Mouse (Mus musculus) Patski (cell line): Measurements from ENCODE around the gene Fgf7. TPM values are rescaled to one million over a fixed set of nuclear protein-coding genes. Genes with fewer than 3 reads are reported as not detected.

ENCODE experiments used
- ATAC-seq: fragments of 100-300 bp; one replicate; pipeline ENCODE4 v1.8.0; 2021
- CTCF ChIA-PET: fragments of 350-600 bp; sonication (Branson Sonifier 250); formaldehyde crosslinking; loops from one replicate; lab custom pipeline; 2022; ENCODE audit warnings: inconsistent platforms; lab: Charles Lee
- POLR2A ChIA-PET: fragments of 350-600 bp; sonication (Branson Sonifier 250); formaldehyde crosslinking; loops from one replicate; lab custom pipeline; 2022; ENCODE audit warnings: antibody characterized with exemption, inconsistent platforms; lab: Charles Lee
- DNase-seq: peaks from one replicate; pipeline ENCODE4 v3.0.0-alpha.2; 2011; ENCODE audit warnings: low read depth, low spot score
- H3K27me3 ChIP-seq: fragments of 371-371 bp; one replicate; pipeline ENCODE4 v1.5.1; 2021
- CTCF ChIP-seq: fragments of 100-300 bp; IDR thresholded peaks from one replicate; pipeline ENCODE4 v1.5.1; 2021
- in situ Hi-C: fragments of 300-500 bp; cut with MboI; formaldehyde crosslinking; loops from 3 replicates; pipeline ENCODE4 v1.11.1; 2018; ENCODE audit warnings: low pct_unique_long_range_greater_than_20kb, mixed read lengths
- polyA plus RNA-seq: library from polyadenylated mRNA; unstranded; gene quantifications from one replicate; pipeline ENCODE4 v1.2.3, GENCODE M21; 2021

The Fgf7 gene
- polyA plus RNA-seq, 1 experiment from 2014 or later = 5.9 TPM

- ChIA-PET POLR2A (no interaction called here), CTCF (interaction anchor here (0.9 to 4.3 kb wide), 10 partner anchors 10 to 328 kb away, joined by 3 to 29 read pairs (median 5); no protein-coding TSS in a partner anchor)
Observed at GRCm38 (mm10) chr2:126035013-126035770, 734 bp downstream of the Fgf7 start.

GRCm38 (mm10) chr2:126036121-126036520 is 1.7 kb downstream of the Fgf7 start:
- POLR2A ChIA-PET = no interaction called here
- TF ChIP-seq CTCF = no peak
- in situ Hi-C loops = loop anchor here (10.0 kb wide), 2 partner anchors 371 to 389 kb away; no protein-coding TSS in a partner anchor
- DNase-seq (no peak), ATAC-seq (no peak)
- CTCF ChIA-PET = interaction anchor here (1.1 to 2.3 kb wide), 3 partner anchors 10 to 324 kb away, joined by 3 to 6 read pairs (median 3); no protein-coding TSS in a partner anchor
- H3K27me3 ChIP-seq = no peaks in the 10 kb centered on the region

More at GRCm38 (mm10) chr2:126035013-126035770, 734 bp downstream of the Fgf7 start:
- no peak for TF ChIP-seq CTCF
- no peak for DNase-seq
- no peaks in the 10 kb centered on the region for H3K27me3 ChIP-seq
- in situ Hi-C loops = loop anchor here (10.0 kb wide), 2 partner anchors 370 to 390 kb away; no protein-coding TSS in a partner anchor
- no peak for ATAC-seq

GRCm38 (mm10) chr2:126038221-126039000 is 4.0 kb downstream of the Fgf7 start:
- H3K27me3 ChIP-seq = no peaks in the 10 kb centered on the region
- in situ Hi-C loops = loop anchor here (10.0 kb wide), 2 partner anchors 374 to 386 kb away; no protein-coding TSS in a partner anchor
- DNase-seq (no peak), ATAC-seq (no peak)
- no peak for TF ChIP-seq CTCF
- ChIA-PET CTCF (no interaction called here), POLR2A (no interaction called here)

- no peak for TF ChIP-seq CTCF
- no peak for ATAC-seq
- ChIA-PET POLR2A (no interaction called here), CTCF (interaction anchor here (1.7 kb wide), 1 partner anchor 15 kb away, joined by 4 read pairs; no protein-coding TSS in a partner anchor)
- no peaks in the 10 kb centered on the region for H3K27me3 ChIP-seq
- in situ Hi-C loops = loop anchor here (10.0 kb wide), 2 partner anchors 375 to 385 kb away; no protein-coding TSS in a partner anchor
- no peak for DNase-seq
Observed at GRCm38 (mm10) chr2:126039414-126039891, 5.0 kb downstream of the Fgf7 start.

GRCm38 (mm10) chr2:126040651-126041050 is 6.2 kb downstream of the Fgf7 start:
- CTCF ChIA-PET = interaction anchor here (0.7 to 1.7 kb wide), 2 partner anchors 8 to 16 kb away, joined by 3 to 4 read pairs; no protein-coding TSS in a partner anchor
- no peak for ATAC-seq
- POLR2A ChIA-PET = no interaction called here
- no peak for TF ChIP-seq CTCF
- no peaks in the 10 kb centered on the region for H3K27me3 ChIP-seq
- in situ Hi-C loops = no loop called here
- no peak for DNase-seq

GRCm38 (mm10) chr2:126041237-126041636 is 6.8 kb downstream of the Fgf7 start:
- DNase-seq = no peak
- no peaks in the 10 kb centered on the region for H3K27me3 ChIP-seq
- ChIA-PET CTCF (interaction anchor here (0.7 to 1.7 kb wide), 2 partner anchors 9 to 17 kb away, joined by 3 to 4 read pairs; no protein-coding TSS in a partner anchor), POLR2A (no interaction called here)
- in situ Hi-C loops = no loop called here
- TF ChIP-seq CTCF = no peak
- ATAC-seq = no peak

GRCm38 (mm10) chr2:126042674-126043073 is 8.2 kb downstream of the Fgf7 start:
- in situ Hi-C loops = no loop called here
- CTCF ChIA-PET = interaction anchor here (1.1 to 1.2 kb wide), 2 partner anchors 10 to 18 kb away, joined by 3 read pairs; no protein-coding TSS in a partner anchor
- POLR2A ChIA-PET = no interaction called here
- ATAC-seq (no peak), DNase-seq (no peak)
- H3K27me3 ChIP-seq = no peaks in the 10 kb centered on the region
- no peak for TF ChIP-seq CTCF

- no peak for ATAC-seq
- ChIA-PET CTCF (interaction anchor here (1.7 kb wide), 1 partner anchor 10 kb away, joined by 6 read pairs; no protein-coding TSS in a partner anchor), POLR2A (no interaction called here)
- H3K27me3 ChIP-seq = no peaks in the 10 kb centered on the region
- TF ChIP-seq CTCF = no peak
- DNase-seq = no peak
- in situ Hi-C loops = no loop called here
Observed at GRCm38 (mm10) chr2:126045621-126046020, 11.2 kb downstream of the Fgf7 start.

- ChIA-PET POLR2A (interaction anchor here (0.6 kb wide), 1 partner anchor 15 kb away, joined by 6 read pairs; no protein-coding TSS in a partner anchor), CTCF (interaction anchor here (1.1 kb wide), 1 partner anchor 10 kb away, joined by 3 read pairs; no protein-coding TSS in a partner anchor)
- no peak for TF ChIP-seq CTCF
- DNase-seq (no peak), ATAC-seq (no peak)
- in situ Hi-C loops = no loop called here
- no peaks in the 10 kb centered on the region for H3K27me3 ChIP-seq
Observed at GRCm38 (mm10) chr2:126052749-126053557, 18.5 kb downstream of the Fgf7 start.
